Mouse (Mus musculus) heart, embryonic 13.5 days (tissue): Measurements from ENCODE around the gene Nup210l. TPM values are rescaled to one million over a fixed set of nuclear protein-coding genes. Genes with fewer than 3 reads are reported as not detected.

Source experiments
- ATAC-seq: fragments of 200-750 bp; cut with Nextera tagmentation; 2 replicates; pipeline ENCODE4 v1.8.0; 2017; ENCODE audit warnings: moderate TSS enrichment; ENCODE audit not compliant: insufficient number of reproducible peaks, low FRiP score, low TSS enrichment; ENCODE audit errors: extremely low read depth
- H3K27ac ChIP-seq: fragments of 300-500 bp; sonication (generic); replicated peaks from 2 replicates; pipeline ENCODE4 v1.5.1; 2015; ENCODE audit warnings: moderate library complexity, mild to moderate bottlenecking, inconsistent platforms
- H3K27me3 ChIP-seq: fragments of 300-500 bp; sonication (generic); replicated peaks from 2 replicates; pipeline ENCODE4 v1.6.1; 2015; ENCODE audit warnings: mild to moderate bottlenecking, inconsistent platforms
- H3K36me3 ChIP-seq: fragments of 300-500 bp; sonication (generic); 2 replicates; pipeline ENCODE4 v1.6.1; 2015; ENCODE audit warnings: mild to moderate bottlenecking, inconsistent platforms
- H3K4me1 ChIP-seq: fragments of 300-500 bp; sonication (generic); 2 replicates; pipeline ENCODE4 v1.6.1; 2015; ENCODE audit warnings: inconsistent platforms
- H3K4me2 ChIP-seq: fragments of 300-500 bp; sonication (generic); 2 replicates; pipeline ENCODE4 v1.6.1; 2015; ENCODE audit warnings: inconsistent platforms, mild to moderate bottlenecking, moderate library complexity
- H3K4me3 ChIP-seq: fragments of 300-500 bp; sonication (generic); 2 replicates; pipeline ENCODE4 v1.5.1; 2015; ENCODE audit warnings: moderate library complexity, mild to moderate bottlenecking, inconsistent platforms
- H3K9ac ChIP-seq: fragments of 300-500 bp; sonication (generic); 2 replicates; pipeline ENCODE4 v1.6.1; 2015; ENCODE audit warnings: inconsistent platforms, mild to moderate bottlenecking, moderate library complexity
- H3K9me3 ChIP-seq: fragments of 300-500 bp; sonication (generic); 2 replicates; pipeline ENCODE4 v1.6.1; 2016; ENCODE audit warnings: inconsistent platforms
- WGBS: fragments of 180-500 bp; shearing (Covaris S2); methylation state at CpG from one replicate; pipeline ENCODE4 v1.1.7; 2015; ENCODE audit warnings: mixed read lengths; 5-methylcytosine and 5-hydroxymethylcytosine counted together
- microRNA counts: library from miRNA; unstranded; fragments of <30 nt; microRNA quantifications from one replicate; lab custom pipeline; 2016
- microRNA-seq: library from miRNA; unstranded; fragments of <30 nt; microRNA quantifications from one replicate; pipeline ENCODE4, GENCODE M21; 2016
- polyA plus RNA-seq: library from polyadenylated mRNA; unstranded; fragments of >200 nt; fragmentation: Nextera tagmentation; extraction: Ambion mirVana; gene quantifications from 2 replicates; pipeline ENCODE4 v1.2.1, GENCODE M21; 2015

The Nup210l gene
- polyA plus RNA-seq, 1 experiment from 2014 or later: 0.31 TPM

GRCm38 (mm10) chr3:90258521-90258920 is 154.6 kb downstream of the Nup210l start:
- ATAC-seq: no peak
- H3K36me3 ChIP-seq: peaks cover 69% of the 10 kb centered on the region
- no peak overlapping the region for H3K27ac ChIP-seq
- no peak overlapping the region for H3K9ac ChIP-seq
- no peaks in the 10 kb centered on the region for H3K9me3 ChIP-seq
- no peak overlapping the region for H3K4me3 ChIP-seq
- H3K4me2 ChIP-seq: no peak overlapping the region
- peaks cover 16% of the 10 kb centered on the region for H3K4me1 ChIP-seq
- no peaks in the 10 kb centered on the region for H3K27me3 ChIP-seq
- WGBS: 86% methylated on average over 4 of the region's 4 CpGs

MicroRNAs within 50 kb of the gene (microRNA counts, 519-probe panel; counts per million panel counts)
- microRNA mmu-miR-190b (lab: Ali Mortazavi, UCI): 4,753 counts per million, percentile 82 among the panel's probes with 10 or more counts

Small RNA genes within 50 kb of the gene (microRNA-seq; reads per million reads assigned to microRNA genes)
- gene Mir190b: 15.7 reads per million, percentile 32 among the genes with 10 or more reads in this experiment

Other genes with a start within 250 kb of the Nup210l start
- 0.74 and 0.75 TPM in 2 replicates for gene Il6ra, start 190.9 kb upstream of the Nup210l start, polyA plus RNA-seq
- 9.9 and 10.3 TPM in 2 replicates for gene Atp8b2, start 140.6 kb upstream of the Nup210l start, polyA plus RNA-seq
- 79.3 and 97.1 TPM in 2 replicates for gene Hax1, start 105.4 kb upstream of the Nup210l start, polyA plus RNA-seq
- gene 4933434E20Rik, start 52.5 kb upstream of the Nup210l start, polyA plus RNA-seq: 129 and 148 TPM in 2 replicates
- 121 and 129 TPM in 2 replicates for gene Ubap2l, start 51.5 kb upstream of the Nup210l start, polyA plus RNA-seq
- gene Tpm3, start 31.5 kb upstream of the Nup210l start, polyA plus RNA-seq: 290 and 300 TPM in 2 replicates
- 878 and 976 TPM in 2 replicates for gene Rps27, start 109.5 kb downstream of the Nup210l start, polyA plus RNA-seq
- 30.8 and 31.0 TPM in 2 replicates for gene Rab13, start 109.6 kb downstream of the Nup210l start, polyA plus RNA-seq
- 72.2 and 78.9 TPM in 2 replicates for gene Jtb, start 127.5 kb downstream of the Nup210l start, polyA plus RNA-seq
- gene Creb3l4, start 139.4 kb downstream of the Nup210l start, polyA plus RNA-seq: 2.4 and 3.0 TPM in 2 replicates
- 79.0 and 88.2 TPM in 2 replicates for gene Slc39a1, start 144.0 kb downstream of the Nup210l start, polyA plus RNA-seq
- 12.3 and 13.6 TPM in 2 replicates for gene Crtc2, start 150.0 kb downstream of the Nup210l start, polyA plus RNA-seq
- 5.5 and 5.7 TPM in 2 replicates for gene Dennd4b, start 161.1 kb downstream of the Nup210l start, polyA plus RNA-seq
- gene Gatad2b, start 189.0 kb downstream of the Nup210l start, polyA plus RNA-seq: 7.9 and 9.3 TPM in 2 replicates